Mouse (Mus musculus) heart, postnatal 25 days (tissue): ENCODE results near the gene Tmx4. TPM values are rescaled to one million over a fixed set of nuclear protein-coding genes. Genes with fewer than 3 reads are reported as not detected.

Experiments used
- DNase-seq: peaks from one replicate; pipeline ENCODE4 v3.0.0; 2022; ENCODE audit warnings: low spot score
- intact Hi-C: fragments of 180-260 bp; cut with DNase I; formaldehyde crosslinking; loops from one replicate; pipeline ENCODE4 v1.15.1; 2025
- total RNA-seq, 2 experiments: library from RNA; stranded (reverse); gene quantifications; 2 replicates each; pipeline ENCODE4 v1.2.3; 2021

Gene Tmx4
- total RNA-seq, 2 experiments from 2014 or later, result 51.0 to 53.2 TPM

DNA sequence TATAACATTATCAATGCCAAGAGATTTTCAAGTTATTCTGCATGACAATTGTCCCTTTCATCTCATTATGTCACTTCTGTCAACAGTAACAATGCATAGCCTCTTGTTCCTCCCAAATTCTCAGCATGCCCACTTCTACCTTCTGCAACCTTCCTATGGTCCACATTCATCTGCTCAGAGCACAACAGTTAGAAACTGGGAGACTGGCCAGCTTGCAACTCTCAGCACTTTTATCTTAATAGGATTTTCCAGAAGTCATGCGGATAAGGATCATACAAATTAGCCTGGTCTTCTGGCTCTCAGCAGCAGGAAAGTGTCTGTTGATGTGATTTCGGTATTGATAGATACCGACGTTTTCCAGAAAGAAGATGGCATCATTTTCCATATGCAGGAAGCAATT is 58.7 kb downstream of the Tmx4 start:
- intact Hi-C loops, result no loop called here
- DNase-seq, result no peak

DNA sequence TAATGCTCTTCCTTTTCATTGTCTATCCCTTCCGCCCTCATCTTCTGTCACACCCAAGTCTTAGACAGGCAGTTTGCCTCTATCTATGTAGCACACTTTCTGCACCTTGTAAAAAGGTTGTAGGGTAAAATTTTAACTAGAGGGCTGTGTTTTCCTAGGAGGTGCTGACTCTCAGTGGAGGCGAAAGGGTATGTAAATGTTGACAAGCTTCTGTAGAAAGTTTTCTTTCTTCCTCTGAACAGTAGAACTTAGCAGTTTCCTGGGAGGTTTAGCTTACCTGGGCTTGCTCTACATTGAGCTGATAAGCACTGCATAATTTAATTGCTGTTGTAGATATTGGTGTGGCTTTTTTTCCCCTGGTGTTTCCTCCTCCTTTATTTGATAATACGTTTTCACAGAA is 84.5 kb downstream of the Tmx4 start:
- intact Hi-C loops, result no loop called here
- no peak for DNase-seq

DNA sequence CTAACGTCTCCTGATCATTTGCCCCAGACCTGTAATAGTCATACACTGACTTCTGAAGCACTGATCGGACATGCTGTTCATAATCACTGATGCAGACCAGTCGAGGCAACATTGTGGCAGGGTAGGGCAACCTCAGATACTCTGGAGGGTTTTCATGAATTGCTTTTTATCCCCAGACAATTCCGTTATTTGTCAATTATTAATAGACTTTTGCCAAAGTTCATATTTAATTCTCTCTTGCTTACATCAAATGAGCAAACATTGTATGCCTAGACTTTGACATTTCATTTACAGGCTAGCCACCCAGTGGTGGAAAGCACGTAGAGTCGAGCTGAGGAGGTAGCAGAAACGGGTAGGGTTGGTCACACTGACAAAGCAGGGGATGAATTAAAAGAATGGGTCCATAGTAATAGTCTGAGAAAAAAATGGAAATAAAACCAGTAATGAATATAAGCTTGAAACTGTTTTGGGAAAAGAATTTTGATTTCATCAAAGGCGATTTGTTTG is 89.7 kb downstream of the Tmx4 start, which contains the start of gene Hao1:
TSS of gene Hao1 (minus strand) at position 148 of the 507 bp plus-strand sequence.
- intact Hi-C loops, result loop anchor here (5.0 kb wide), 1 partner anchor 123 kb away; no protein-coding TSS in a partner anchor
- DNase-seq, result no peak

DNA sequence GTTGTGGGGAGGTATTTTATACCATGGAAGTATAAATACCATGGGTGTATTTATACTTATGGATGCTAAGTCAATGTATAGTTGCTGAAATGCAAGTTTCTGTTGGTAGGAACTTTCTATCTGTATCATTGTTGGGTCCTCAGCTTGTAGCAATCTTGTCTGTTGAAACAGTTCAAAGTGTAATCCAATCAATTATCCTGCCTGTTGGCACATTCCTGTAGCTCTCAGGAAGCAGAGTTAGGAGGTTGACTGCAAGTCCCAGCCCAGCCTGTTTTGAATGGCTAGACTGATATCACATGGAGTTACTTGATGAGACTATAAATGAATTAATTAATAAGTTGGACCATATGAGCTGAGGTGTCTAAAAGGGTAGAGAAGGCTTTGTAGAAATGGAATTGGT is 91.6 kb downstream of the Tmx4 start:
- DNase-seq, result no peak
- intact Hi-C loops, result loop anchor here (5.0 kb wide), 1 partner anchor 125 kb away; no protein-coding TSS in a partner anchor

DNA sequence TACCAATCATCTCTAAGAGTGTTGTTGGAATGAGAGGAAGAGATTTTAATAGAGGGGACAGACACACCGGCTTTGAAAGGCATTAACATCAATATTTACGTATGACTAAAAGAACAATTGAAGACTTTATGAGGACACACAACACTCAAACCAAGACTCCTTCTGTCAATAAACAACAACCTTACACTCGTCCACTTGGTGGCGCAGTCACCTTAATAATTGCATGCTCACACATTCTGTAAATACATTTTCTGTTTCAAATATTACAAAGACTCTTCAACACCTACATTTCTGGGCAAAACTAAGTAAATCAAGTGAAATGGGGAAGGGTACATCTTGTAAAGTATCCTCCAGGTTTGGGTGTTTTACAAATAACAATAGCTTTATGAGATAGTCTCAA is 94.2 kb downstream of the Tmx4 start:
- intact Hi-C loops, result loop anchor here (1.0 to 10.0 kb wide), 3 partner anchors 128 to 781 kb away; partner anchors contain the start of gene Plcb1
- no peak for DNase-seq

DNA sequence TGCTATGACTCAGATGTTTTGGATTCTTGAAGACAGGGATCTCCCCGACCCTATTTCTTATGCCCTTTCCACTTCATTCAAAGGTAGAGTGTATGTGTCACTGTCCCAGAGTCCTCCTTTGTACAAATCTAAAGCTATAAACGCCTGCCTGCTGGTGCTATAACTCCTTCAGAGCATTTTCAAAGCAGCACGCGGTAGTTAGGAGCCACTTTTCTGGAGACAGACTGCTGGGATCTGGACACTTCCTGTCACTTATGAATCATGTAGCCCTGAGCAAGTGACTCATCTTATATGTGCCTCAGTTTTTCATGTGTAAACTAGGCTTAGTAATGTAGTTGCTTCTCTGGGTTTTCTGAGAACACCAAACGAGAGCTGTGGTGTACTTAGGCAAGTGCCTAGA is 98.8 kb downstream of the Tmx4 start:
- no peak for DNase-seq
- intact Hi-C loops, result loop anchor here (10.0 kb wide), 1 partner anchor 240 kb away; the partner anchor contains the start of gene Plcb1

DNA sequence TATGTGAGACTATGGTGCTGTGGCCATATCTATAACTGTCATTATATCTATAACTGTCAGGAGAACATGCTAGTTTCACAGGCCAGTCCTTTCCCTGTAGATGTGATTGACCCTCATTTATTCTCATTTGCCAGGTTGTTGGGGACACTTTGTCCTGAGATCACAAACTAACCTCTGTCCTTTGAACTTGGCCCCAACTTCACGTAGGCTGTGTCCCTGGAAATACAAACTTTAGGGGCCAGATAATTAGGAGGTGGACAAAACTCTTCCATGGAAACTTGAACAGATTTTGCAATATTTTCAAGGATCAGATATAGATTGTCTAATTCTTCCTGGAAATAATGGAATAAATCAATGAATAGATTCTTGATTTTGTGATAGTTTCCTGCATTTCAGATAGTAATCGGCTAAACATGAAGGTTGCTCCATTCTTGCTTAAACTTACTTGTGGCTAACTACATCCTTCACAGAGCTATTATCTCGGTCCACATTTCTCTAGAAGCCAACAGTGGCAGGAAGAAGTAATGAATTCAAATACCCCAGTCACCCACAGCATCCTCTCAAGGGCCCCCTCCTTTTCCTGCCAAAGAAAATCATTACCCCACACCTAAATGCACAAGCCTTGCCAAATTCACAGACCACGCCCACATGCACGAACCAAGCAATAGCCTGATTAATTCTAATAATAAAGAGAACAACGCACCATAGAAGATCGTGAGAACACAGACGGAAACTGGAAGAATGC is 99.5 kb downstream of the Tmx4 start:
- DNase-seq, result no peak
- intact Hi-C loops, result loop anchor here (10.0 kb wide), 1 partner anchor 240 kb away; the partner anchor contains the start of gene Plcb1

Other genes with a start within 250 kb of the Tmx4 start
- gene Hao1, start 89.8 kb downstream of the Tmx4 start, total RNA-seq, result not detected
- 1 to 10 TPM; 3.7 to 4.4 TPM for gene Plcb1, start 141.9 kb upstream of the Tmx4 start, total RNA-seq